Mouse (Mus musculus): ENCODE measurements around the gene Cfap74.

- TF ChIP-seq CTCF (IDR thresholded peaks at IDR 0.05) (no peak), POLR2A (IDR thresholded peaks at IDR 0.05; ENCODE audit: insufficient read depth, low read depth, low read length) (no peak)
Measured at GRCm38 (mm10) chr4:155428442-155428841, 19.5 kb downstream of the Cfap74 start.
